Mouse (Mus musculus) forebrain, embryonic 16.5 days (tissue): ENCODE results near the gene Rps8. TPM values are rescaled to one million over a fixed set of nuclear protein-coding genes. Genes with fewer than 3 reads are reported as not detected.

ENCODE experiments used
- ATAC-seq: fragments of 200-750 bp; cut with Nextera tagmentation; 2 replicates; pipeline ENCODE4 v1.8.0; 2017; ENCODE audit warnings: mild to moderate bottlenecking, moderate library complexity
- H3K27ac ChIP-seq: fragments of 300-500 bp; sonication (generic); 2 replicates; pipeline ENCODE4 v1.5.1; 2014; ENCODE audit warnings: low read length, control low read depth
- H3K27me3 ChIP-seq: fragments of 300-500 bp; sonication (generic); replicated peaks from 2 replicates; pipeline ENCODE4 v1.6.1; 2014; ENCODE audit warnings: low read length; ENCODE audit not compliant: control insufficient read depth, insufficient read depth
- H3K36me3 ChIP-seq: fragments of 300-500 bp; sonication (generic); 2 replicates; pipeline ENCODE4 v1.6.1; 2014; ENCODE audit not compliant: control insufficient read depth, insufficient read depth
- H3K4me1 ChIP-seq: fragments of 300-500 bp; sonication (generic); replicated peaks from 2 replicates; pipeline ENCODE4 v1.6.1; 2014; ENCODE audit warnings: low read length; ENCODE audit not compliant: control insufficient read depth, insufficient read depth
- H3K4me2 ChIP-seq: fragments of 300-500 bp; sonication (generic); 2 replicates; pipeline ENCODE4 v1.6.1; 2014; ENCODE audit warnings: mild to moderate bottlenecking, low read length, control low read depth
- H3K4me3 ChIP-seq: fragments of 300-500 bp; sonication (generic); replicated peaks from 2 replicates; pipeline ENCODE4 v1.5.1; 2014; ENCODE audit warnings: mild to moderate bottlenecking, low read length, control low read depth
- H3K9ac ChIP-seq: fragments of 300-500 bp; sonication (generic); replicated peaks from 2 replicates; pipeline ENCODE4 v1.6.1; 2014; ENCODE audit warnings: low read depth, low read length, control low read depth
- H3K9me3 ChIP-seq: fragments of 300-500 bp; sonication (generic); 2 replicates; pipeline ENCODE4 v1.6.1; 2016; ENCODE audit warnings: low read length; ENCODE audit not compliant: control insufficient read depth
- WGBS: fragments of 180-500 bp; shearing (Covaris S2); extraction: QIAGEN DNeasy Blood & Tissue Kit; methylation state at CpG from one replicate; pipeline ENCODE4 v1.1.7; 2014; 5-methylcytosine and 5-hydroxymethylcytosine counted together
- polyA plus RNA-seq: library from polyadenylated mRNA; unstranded; fragments of >200 nt; fragmentation: Nextera tagmentation; extraction: Ambion mirVana; gene quantifications from 2 replicates; pipeline ENCODE4 v1.2.1, GENCODE M21; 2015

Rps8 gene
- polyA plus RNA-seq, result 418 and 427 TPM in 2 replicates

- peaks cover 28% of the 10 kb centered on the region for H3K36me3 ChIP-seq
- H3K27ac ChIP-seq, result peak within 1 kb of the TSS; percentile 89
- WGBS, result under 1% methylated on average over 50 of the region's 52 CpGs
- no peaks in the 10 kb centered on the region for H3K27me3 ChIP-seq
- no peaks in the 10 kb centered on the region for H3K9me3 ChIP-seq
- H3K4me3 ChIP-seq, result peak within 1 kb of the TSS; percentile 72
- peak; percentile 95 for ATAC-seq
- peak within 1 kb of the TSS; percentile 86 for H3K9ac ChIP-seq
- peaks cover 11% of the 10 kb centered on the region; the same call in 1 of the 2 replicates for H3K4me1 ChIP-seq
- H3K4me2 ChIP-seq, result peak within 1 kb of the TSS; percentile 81
Observed at GRCm38 (mm10) chr4:117155792-117156355, at the start of gene Rps8. Gene Rps8 (minus strand): TSS chr4:117156243.

DNA sequence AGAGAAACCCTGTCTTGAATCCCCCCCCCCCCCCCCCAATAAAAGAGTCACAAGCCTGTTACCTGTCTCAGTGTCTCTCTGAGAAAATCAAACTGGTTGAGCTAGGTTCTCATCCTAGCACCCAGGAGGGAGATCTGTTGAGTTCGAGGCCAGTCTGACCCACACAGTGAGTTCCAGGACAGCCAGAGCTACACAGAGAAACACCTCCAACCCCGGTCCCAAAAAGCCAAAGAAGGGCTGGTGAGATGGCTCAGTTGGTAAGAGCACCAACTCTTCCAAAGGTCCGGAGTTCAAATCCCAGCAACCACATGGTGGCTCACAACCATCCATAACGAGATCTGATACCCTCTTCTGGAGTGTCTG lies 46.9 kb upstream of the Rps8 start:
- 61% methylated on average over 4 of the region's 4 CpGs for WGBS
- H3K4me2 ChIP-seq, result no peak overlapping the region
- H3K27me3 ChIP-seq, result no peaks in the 10 kb centered on the region
- no peaks in the 10 kb centered on the region for H3K36me3 ChIP-seq
- no peak overlapping the region for H3K4me3 ChIP-seq
- H3K27ac ChIP-seq, result no peak overlapping the region
- ATAC-seq, result no peak
- no peaks in the 10 kb centered on the region for H3K9me3 ChIP-seq
- H3K4me1 ChIP-seq, result peaks cover 4% of the 10 kb centered on the region; the same call in 1 of the 2 replicates
- no peak overlapping the region for H3K9ac ChIP-seq

- under 1% methylated on average over 25 of the region's 25 CpGs for WGBS
- ATAC-seq, result peak; percentile 61; the same call in 1 of the 2 replicates
- Histone ChIP-seq H3K9me3 (no peaks in the 10 kb centered on the region), H3K27me3 (no peaks in the 10 kb centered on the region), H3K27ac (0 out of 2 replicates have a peak overlapping the region, but pooled peaks have one; percentile 20), H3K4me2 (peak overlapping the region; percentile 46), H3K4me1 (peaks cover 4% of the 10 kb centered on the region; the same call in 1 of the 2 replicates), H3K36me3 (no peaks in the 10 kb centered on the region), H3K4me3 (peak overlapping the region; percentile 32), H3K9ac (peak overlapping the region; percentile 20; the same call in 1 of the 2 replicates)
Observed at GRCm38 (mm10) chr4:117202046-117202991, 46.3 kb upstream of the Rps8 start.

- Histone ChIP-seq H3K9me3 (no peaks in the 10 kb centered on the region), H3K27me3 (no peaks in the 10 kb centered on the region), H3K36me3 (no peaks in the 10 kb centered on the region), H3K9ac (no peak overlapping the region), H3K27ac (no peak overlapping the region), H3K4me3 (no peak overlapping the region), H3K4me2 (no peak overlapping the region), H3K4me1 (peaks cover 8% of the 10 kb centered on the region; the same call in 1 of the 2 replicates)
- no peak for ATAC-seq
- WGBS, result 93% methylated on average over 14 of the region's 14 CpGs
Observed at GRCm38 (mm10) chr4:117191804-117192203, 35.8 kb upstream of the Rps8 start.

- Histone ChIP-seq H3K4me3 (no peak overlapping the region), H3K27me3 (no peaks in the 10 kb centered on the region), H3K4me2 (no peak overlapping the region), H3K36me3 (no peaks in the 10 kb centered on the region), H3K9me3 (no peaks in the 10 kb centered on the region), H3K27ac (peak overlapping the region; percentile 84), H3K9ac (no peak overlapping the region; the same call in 1 of the 2 replicates), H3K4me1 (peaks cover 8% of the 10 kb centered on the region; the same call in 1 of the 2 replicates)
- 68% methylated on average over 7 of the region's 7 CpGs for whole genome bisulfite sequencing
- ATAC-seq, result no peak
Observed at GRCm38 (mm10) chr4:117190660-117191059, 34.6 kb upstream of the Rps8 start.

GRCm38 (mm10) chr4:117189856-117190543 lies 34.0 kb upstream of the Rps8 start:
- Histone ChIP-seq H3K27me3 (no peaks in the 10 kb centered on the region; the same call in 1 of the 2 replicates), H3K9ac (peak overlapping the region; percentile 42), H3K9me3 (no peaks in the 10 kb centered on the region), H3K36me3 (no peaks in the 10 kb centered on the region), H3K4me1 (peaks cover 8% of the 10 kb centered on the region; the same call in 1 of the 2 replicates), H3K4me2 (peak overlapping the region; percentile 34), H3K4me3 (peak overlapping the region; percentile 26), H3K27ac (peak overlapping the region; percentile 84)
- peak; percentile 88 for ATAC-seq
- WGBS, result under 1% methylated on average over 9 of the region's 9 CpGs

GRCm38 (mm10) chr4:117189382-117189855 lies 33.4 kb upstream of the Rps8 start:
- no peaks in the 10 kb centered on the region for H3K9me3 ChIP-seq
- H3K4me2 ChIP-seq, result peak overlapping the region; percentile 34
- H3K27me3 ChIP-seq, result no peaks in the 10 kb centered on the region; the same call in 1 of the 2 replicates
- peak overlapping the region; percentile 42 for H3K9ac ChIP-seq
- H3K36me3 ChIP-seq, result no peaks in the 10 kb centered on the region
- WGBS, result under 1% methylated on average over 16 of the region's 16 CpGs
- peak; percentile 67 for ATAC-seq
- H3K4me1 ChIP-seq, result peaks cover 8% of the 10 kb centered on the region; the same call in 1 of the 2 replicates
- peak overlapping the region; percentile 38; the same call in 1 of the 2 replicates for H3K27ac ChIP-seq
- peak overlapping the region; percentile 26 for H3K4me3 ChIP-seq

DNA sequence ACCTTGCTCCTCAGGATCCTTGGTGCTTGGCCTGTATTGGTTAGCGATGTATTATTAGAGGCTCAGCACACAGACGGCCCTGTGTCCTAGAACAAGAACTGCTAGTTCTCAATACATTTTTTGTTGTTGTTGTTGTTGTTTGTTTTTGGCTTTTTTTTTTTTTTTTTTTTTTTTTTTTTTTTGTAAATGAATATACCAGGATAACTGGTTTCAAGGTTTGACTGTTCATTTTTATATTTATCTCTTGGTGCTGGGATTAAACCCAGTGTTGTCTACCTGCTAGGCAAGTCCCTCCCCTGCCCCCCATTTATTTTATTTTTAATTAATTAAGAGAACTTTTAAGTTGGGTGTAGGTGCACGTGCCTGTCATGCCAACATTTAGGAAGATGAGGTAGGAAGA lies 32.9 kb upstream of the Rps8 start:
- no peak for ATAC-seq
- 53% methylated on average over 3 of the region's 3 CpGs for WGBS
- H3K27ac ChIP-seq, result no peak overlapping the region

More for the DNA sequence above, 32.9 kb upstream of the Rps8 start:
- Histone ChIP-seq H3K4me2 (peak overlapping the region; percentile 34), H3K4me3 (no peak overlapping the region; the same call in 1 of the 2 replicates), H3K9me3 (no peaks in the 10 kb centered on the region), H3K36me3 (no peaks in the 10 kb centered on the region), H3K4me1 (peaks cover 8% of the 10 kb centered on the region; the same call in 1 of the 2 replicates), H3K27me3 (no peaks in the 10 kb centered on the region; the same call in 1 of the 2 replicates), H3K9ac (no peak overlapping the region)
